Mouse (Mus musculus): ENCODE results near the gene Bcr. TPM values are rescaled to one million over a fixed set of nuclear protein-coding genes. Genes with fewer than 3 reads are reported as not detected.

Bcr gene
- polyA plus RNA-seq, 1 experiment from 2014 or later, result 11.5 TPM

DNA sequence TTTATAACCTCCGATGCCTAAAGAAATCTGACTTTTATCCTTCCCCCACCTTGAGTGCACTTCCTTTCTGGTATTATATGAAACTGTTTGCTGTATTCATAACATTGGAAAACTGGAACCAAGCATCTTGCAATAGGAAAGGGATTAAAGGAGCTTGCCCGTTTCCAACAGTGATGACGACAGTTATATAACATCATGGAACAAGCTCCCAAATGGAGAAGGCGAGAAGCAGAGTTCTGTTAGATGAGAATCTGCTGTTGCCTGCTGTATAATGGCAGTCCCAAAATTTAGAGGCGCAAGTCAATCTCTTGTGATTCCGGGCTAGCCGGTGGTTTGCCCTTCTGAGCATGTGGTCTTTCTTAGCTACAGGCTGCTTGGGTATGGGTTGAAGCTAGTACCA lies 34.8 kb downstream of the Bcr start:
- ATAC-seq, result no peak
- no peaks in the 10 kb centered on the region for H3K9me3 ChIP-seq (ENCODE audit: control insufficient read depth, low read length)
- H3K27me3 ChIP-seq (replicated peaks; ENCODE audit: control insufficient read depth, insufficient read depth, low read length), result no peaks in the 10 kb centered on the region
- no peak overlapping the region for H3K9ac ChIP-seq (ENCODE audit: low read depth, low read length)
- H3K4me1 ChIP-seq (ENCODE audit: control insufficient read depth, insufficient read depth, low read depth, low read length), result peaks cover 23% of the 10 kb centered on the region
- H3K27ac ChIP-seq (ENCODE audit: low read depth, low read length), result no peak overlapping the region
- no peak overlapping the region for H3K4me3 ChIP-seq (ENCODE audit: low read length)
- no peaks in the 10 kb centered on the region for H3K36me3 ChIP-seq (ENCODE audit: control insufficient read depth, insufficient read depth, low read length)
- 96% methylated on average over 7 of the region's 7 CpGs for WGBS
- H3K4me2 ChIP-seq (ENCODE audit: low read length), result no peak overlapping the region

DNA sequence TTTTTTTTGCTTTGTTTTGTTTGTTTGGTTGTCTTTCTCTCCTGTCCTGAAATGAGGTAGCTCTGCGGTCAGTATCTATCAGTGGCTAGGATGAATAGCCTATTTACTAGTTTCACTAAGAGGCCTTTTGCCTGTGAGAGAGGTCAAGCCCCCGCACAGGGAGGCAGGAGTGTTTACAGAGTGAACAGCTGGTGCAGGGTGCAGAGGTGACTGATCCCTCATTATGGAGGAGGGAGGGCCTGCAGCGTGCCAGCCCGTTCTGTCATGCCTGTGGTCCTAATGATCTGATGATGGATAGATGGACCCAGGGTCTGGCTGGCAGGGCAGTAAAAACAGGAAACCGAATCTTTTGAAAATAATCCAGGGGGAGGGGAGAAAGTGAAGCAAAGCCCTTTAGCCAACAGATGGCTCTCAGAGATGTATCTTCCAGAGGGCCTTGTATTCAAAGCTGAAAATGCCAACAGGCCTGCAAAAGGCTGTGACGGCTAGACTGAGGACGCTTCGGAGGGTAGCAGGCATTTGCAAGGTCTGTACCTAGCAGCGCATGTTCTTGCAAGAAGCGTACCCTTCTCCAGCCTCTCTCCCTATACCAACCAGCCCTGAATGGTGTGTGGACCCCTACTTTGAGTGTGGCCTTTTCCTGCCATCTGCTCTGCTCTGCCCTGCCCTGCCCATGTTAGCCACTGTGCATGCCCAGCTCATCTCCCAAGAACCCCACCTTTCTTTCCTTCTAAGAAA lies 38.2 kb downstream of the Bcr start:
- Histone ChIP-seq H3K27me3 (replicated peaks; ENCODE audit: control insufficient read depth, insufficient read depth, low read length) (no peaks in the 10 kb centered on the region), H3K4me1 (ENCODE audit: control insufficient read depth, insufficient read depth, low read depth, low read length) (peaks cover 24% of the 10 kb centered on the region), H3K4me2 (ENCODE audit: low read length) (no peak overlapping the region), H3K4me3 (ENCODE audit: low read length) (no peak overlapping the region), H3K36me3 (ENCODE audit: control insufficient read depth, insufficient read depth, low read length) (no peaks in the 10 kb centered on the region), H3K9ac (ENCODE audit: low read depth, low read length) (no peak overlapping the region), H3K27ac (ENCODE audit: low read depth, low read length) (peak overlapping the region; percentile 9; the same call in 1 of the 2 replicates), H3K9me3 (ENCODE audit: control insufficient read depth, low read length) (no peaks in the 10 kb centered on the region)
- WGBS, result 34% methylated on average over 10 of the region's 10 CpGs
- peak; percentile 63; the same call in 1 of the 2 replicates for ATAC-seq

DNA sequence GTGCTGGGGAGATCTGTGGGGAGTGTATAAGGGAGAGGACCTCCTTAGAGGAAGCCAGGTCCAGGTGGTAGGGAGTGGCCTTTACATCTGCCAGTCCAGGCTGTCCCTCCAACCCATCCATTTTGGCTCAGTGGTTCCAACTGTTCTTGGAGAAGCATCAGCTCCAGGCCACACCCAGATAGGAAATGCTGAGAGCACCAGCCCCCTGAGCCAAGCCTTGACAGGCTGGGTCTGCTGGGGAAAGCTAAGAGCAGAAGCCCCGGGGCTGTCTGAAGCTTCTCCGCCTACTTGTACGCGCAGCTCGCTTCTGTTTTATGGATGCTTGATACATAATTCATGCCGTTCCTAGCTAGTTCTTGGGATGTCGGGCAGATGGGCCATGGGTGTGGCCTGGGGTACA lies 39.9 kb downstream of the Bcr start:
- H3K36me3 ChIP-seq (ENCODE audit: control insufficient read depth, insufficient read depth, low read length), result no peaks in the 10 kb centered on the region
- H3K27ac ChIP-seq (ENCODE audit: low read depth, low read length), result peak overlapping the region; percentile 24; the same call in 1 of the 2 replicates
- H3K9ac ChIP-seq (ENCODE audit: low read depth, low read length), result no peak overlapping the region
- peaks cover 29% of the 10 kb centered on the region for H3K4me1 ChIP-seq (ENCODE audit: control insufficient read depth, insufficient read depth, low read depth, low read length)
- H3K4me2 ChIP-seq (ENCODE audit: low read length), result no peak overlapping the region; the same call in 1 of the 2 replicates
- H3K27me3 ChIP-seq (replicated peaks; ENCODE audit: control insufficient read depth, insufficient read depth, low read length), result no peaks in the 10 kb centered on the region
- H3K9me3 ChIP-seq (ENCODE audit: control insufficient read depth, low read length), result no peaks in the 10 kb centered on the region
- 52% methylated on average over 7 of the region's 7 CpGs for WGBS
- ATAC-seq, result peak; percentile 54
- no peak overlapping the region for H3K4me3 ChIP-seq (ENCODE audit: low read length)

DNA sequence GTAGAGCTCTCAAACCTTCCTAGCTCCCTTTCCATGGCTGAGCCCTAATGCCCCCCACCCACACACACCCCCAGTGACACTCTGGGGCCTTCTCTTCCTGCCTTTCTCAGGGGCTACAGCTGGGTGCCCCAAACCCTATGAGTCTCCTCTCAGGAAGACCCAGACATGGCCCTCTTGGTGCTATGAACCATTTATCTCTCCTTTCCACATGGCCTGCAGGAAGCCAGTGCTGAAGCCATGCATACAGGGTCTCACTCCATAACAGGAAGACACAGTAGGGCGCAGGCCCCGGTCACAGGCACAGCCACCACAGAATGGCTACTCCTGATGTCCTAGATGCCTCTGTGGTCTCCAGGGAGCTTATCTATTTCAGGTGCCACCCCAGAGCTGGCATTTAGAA lies 43.1 kb downstream of the Bcr start:
- WGBS, result 96% methylated on average over 2 of the region's 2 CpGs
- ATAC-seq, result no peak
- H3K4me1 ChIP-seq (ENCODE audit: control insufficient read depth, insufficient read depth, low read depth, low read length), result peaks cover 36% of the 10 kb centered on the region

DNA sequence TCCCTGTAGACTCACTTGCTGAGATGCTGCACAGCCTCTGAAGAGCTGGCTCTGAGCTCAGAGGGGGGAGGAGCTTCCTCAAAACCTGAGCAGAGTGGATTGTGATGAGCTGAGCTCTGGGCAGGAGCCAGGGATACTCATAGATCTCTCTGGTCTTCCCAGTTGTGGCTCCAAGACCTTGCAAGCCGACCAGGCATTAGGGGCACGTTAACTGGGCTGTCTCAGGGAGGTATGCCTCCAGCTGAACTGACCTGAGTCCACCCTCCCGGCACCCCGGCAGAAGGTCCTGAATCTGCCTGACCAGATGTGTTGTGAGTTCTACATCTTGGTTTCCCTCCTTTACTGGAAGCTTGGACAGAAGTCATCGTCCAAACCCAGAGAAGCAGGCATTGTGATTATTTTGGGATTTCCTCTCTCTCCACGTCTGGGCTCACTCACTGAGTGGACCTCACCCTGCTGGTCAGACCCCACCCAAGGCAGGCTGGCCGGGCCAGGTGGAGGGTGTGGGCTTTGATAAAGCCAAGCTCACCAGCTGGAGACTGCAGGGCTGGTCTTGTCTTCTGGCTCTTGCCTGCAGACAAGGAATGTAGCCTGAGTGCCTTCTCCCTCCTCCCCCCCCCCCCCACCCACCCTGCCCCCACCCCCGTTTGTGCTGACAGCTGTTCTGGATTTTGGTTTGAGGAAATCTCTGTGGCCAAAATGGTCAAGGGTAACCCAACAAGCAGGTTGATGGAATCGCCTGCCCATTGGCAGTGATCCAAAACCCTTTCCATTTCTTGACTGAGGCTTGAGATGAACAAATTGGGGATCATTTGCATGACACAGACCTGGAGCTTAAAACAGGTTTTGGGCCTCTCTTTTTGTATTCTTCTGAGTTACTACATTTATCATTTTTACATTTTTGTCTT lies 44.1 kb downstream of the Bcr start:
- H3K27ac ChIP-seq (ENCODE audit: low read depth, low read length), result no peak overlapping the region

More for the DNA sequence above, 43.1 kb downstream of the Bcr start:
- no peaks in the 10 kb centered on the region for H3K9me3 ChIP-seq (ENCODE audit: control insufficient read depth, low read length)
- H3K4me2 ChIP-seq (ENCODE audit: low read length), result no peak overlapping the region
- H3K27ac ChIP-seq (ENCODE audit: low read depth, low read length), result no peak overlapping the region
- no peak overlapping the region for H3K9ac ChIP-seq (ENCODE audit: low read depth, low read length)
- H3K4me3 ChIP-seq (ENCODE audit: low read length), result no peak overlapping the region
- no peaks in the 10 kb centered on the region for H3K27me3 ChIP-seq (replicated peaks; ENCODE audit: control insufficient read depth, insufficient read depth, low read length)
- H3K36me3 ChIP-seq (ENCODE audit: control insufficient read depth, insufficient read depth, low read length), result no peaks in the 10 kb centered on the region

DNA sequence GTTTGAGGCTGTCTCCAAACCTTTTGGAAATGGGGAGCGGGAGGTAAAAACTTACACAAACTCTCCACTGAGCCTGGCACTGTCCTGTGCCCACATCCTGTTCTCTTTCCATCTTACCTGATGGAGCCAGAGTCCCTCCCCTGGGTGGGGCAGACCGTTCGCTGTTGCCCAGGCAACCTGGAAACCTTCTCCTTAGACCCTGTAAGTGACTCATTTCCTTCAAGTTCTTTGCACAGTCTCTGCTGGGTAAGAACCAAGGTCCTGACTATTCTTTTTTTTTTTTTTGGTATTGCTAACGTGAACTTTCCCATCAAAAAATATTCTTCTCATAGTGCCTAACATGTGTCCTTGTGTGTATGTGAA lies 44.7 kb downstream of the Bcr start:
- no peak overlapping the region for H3K27ac ChIP-seq (ENCODE audit: low read depth, low read length)
- H3K9me3 ChIP-seq (ENCODE audit: control insufficient read depth, low read length), result no peaks in the 10 kb centered on the region
- no peak for ATAC-seq
- no peak overlapping the region for H3K4me2 ChIP-seq (ENCODE audit: low read length)
- H3K9ac ChIP-seq (ENCODE audit: low read depth, low read length), result no peak overlapping the region
- H3K4me3 ChIP-seq (ENCODE audit: low read length), result no peak overlapping the region
- WGBS, result 76% methylated on average over 4 of the region's 4 CpGs
- no peaks in the 10 kb centered on the region for H3K27me3 ChIP-seq (replicated peaks; ENCODE audit: control insufficient read depth, insufficient read depth, low read length)
- peaks cover 29% of the 10 kb centered on the region for H3K4me1 ChIP-seq (ENCODE audit: control insufficient read depth, insufficient read depth, low read depth, low read length)
- no peaks in the 10 kb centered on the region for H3K36me3 ChIP-seq (ENCODE audit: control insufficient read depth, insufficient read depth, low read length)

More for the DNA sequence above, 44.1 kb downstream of the Bcr start:
- Histone ChIP-seq H3K9me3 (ENCODE audit: control insufficient read depth, low read length) (no peaks in the 10 kb centered on the region), H3K27me3 (replicated peaks; ENCODE audit: control insufficient read depth, insufficient read depth, low read length) (no peaks in the 10 kb centered on the region), H3K4me1 (ENCODE audit: control insufficient read depth, insufficient read depth, low read depth, low read length) (peaks cover 30% of the 10 kb centered on the region), H3K4me2 (ENCODE audit: low read length) (no peak overlapping the region), H3K4me3 (ENCODE audit: low read length) (no peak overlapping the region), H3K9ac (ENCODE audit: low read depth, low read length) (no peak overlapping the region), H3K36me3 (ENCODE audit: control insufficient read depth, insufficient read depth, low read length) (no peaks in the 10 kb centered on the region)
- ATAC-seq, result no peak
- WGBS, result 63% methylated on average over 9 of the region's 9 CpGs

DNA sequence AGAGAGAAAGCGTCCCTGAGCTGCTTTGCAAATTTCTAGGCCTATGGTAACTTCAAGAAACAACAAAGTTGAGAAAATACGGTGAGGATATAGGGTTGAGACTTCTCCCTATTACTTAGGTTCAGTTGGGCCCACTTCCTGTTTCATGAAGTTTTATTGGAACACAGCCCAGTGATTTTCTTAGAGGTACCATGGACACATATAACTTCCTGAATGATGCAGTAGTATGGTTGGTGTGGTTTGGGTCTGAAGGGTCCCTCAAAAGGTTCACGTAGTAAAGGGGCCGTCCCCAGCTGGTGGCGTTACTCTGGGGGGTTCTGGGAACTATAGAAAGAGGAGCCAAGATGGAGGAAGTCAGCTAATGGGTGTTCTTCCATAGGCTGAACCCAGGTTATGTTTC lies 45.3 kb downstream of the Bcr start:
- H3K36me3 ChIP-seq (ENCODE audit: control insufficient read depth, insufficient read depth, low read length), result no peaks in the 10 kb centered on the region
- H3K27ac ChIP-seq (ENCODE audit: low read depth, low read length), result no peak overlapping the region
- H3K9me3 ChIP-seq (ENCODE audit: control insufficient read depth, low read length), result no peaks in the 10 kb centered on the region
- H3K4me3 ChIP-seq (ENCODE audit: low read length), result no peak overlapping the region
- ATAC-seq, result no peak
- H3K4me1 ChIP-seq (ENCODE audit: control insufficient read depth, insufficient read depth, low read depth, low read length), result peaks cover 22% of the 10 kb centered on the region
- no peak overlapping the region for H3K9ac ChIP-seq (ENCODE audit: low read depth, low read length)
- no peak overlapping the region for H3K4me2 ChIP-seq (ENCODE audit: low read length)
- no peaks in the 10 kb centered on the region for H3K27me3 ChIP-seq (replicated peaks; ENCODE audit: control insufficient read depth, insufficient read depth, low read length)
- 90% methylated on average over 5 of the region's 5 CpGs for WGBS

DNA sequence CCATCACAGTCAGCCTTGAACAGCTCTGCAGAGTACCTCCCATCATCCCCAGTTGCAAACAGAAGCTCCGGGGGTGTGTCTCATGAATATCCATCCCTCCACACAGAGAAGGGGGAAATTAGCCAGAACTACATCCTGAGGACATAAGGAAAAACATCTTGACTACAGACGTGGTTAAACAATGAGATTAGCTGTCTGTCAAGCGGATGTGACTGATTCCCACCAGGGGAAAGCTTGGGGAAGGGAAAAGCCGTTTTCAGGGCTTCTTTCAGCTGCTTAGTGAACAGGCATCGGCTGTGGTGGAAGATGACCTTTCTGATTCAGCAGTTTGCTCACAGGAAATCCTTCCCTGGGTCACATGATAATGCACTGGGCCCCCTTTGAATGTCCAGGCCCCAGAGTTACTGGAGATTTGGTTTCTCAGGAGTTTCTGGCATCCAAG lies 46.6 kb downstream of the Bcr start:
- no peak overlapping the region for H3K27ac ChIP-seq (ENCODE audit: low read depth, low read length)
- H3K4me1 ChIP-seq (ENCODE audit: control insufficient read depth, insufficient read depth, low read depth, low read length), result peaks cover 21% of the 10 kb centered on the region
- H3K4me2 ChIP-seq (ENCODE audit: low read length), result no peak overlapping the region
- WGBS, result 11% methylated on average over 5 of the region's 5 CpGs
- no peak for ATAC-seq
- H3K4me3 ChIP-seq (ENCODE audit: low read length), result no peak overlapping the region
- H3K9me3 ChIP-seq (ENCODE audit: control insufficient read depth, low read length), result no peaks in the 10 kb centered on the region
- H3K9ac ChIP-seq (ENCODE audit: low read depth, low read length), result no peak overlapping the region
- H3K27me3 ChIP-seq (replicated peaks; ENCODE audit: control insufficient read depth, insufficient read depth, low read length), result no peaks in the 10 kb centered on the region
- no peaks in the 10 kb centered on the region for H3K36me3 ChIP-seq (ENCODE audit: control insufficient read depth, insufficient read depth, low read length)

DNA sequence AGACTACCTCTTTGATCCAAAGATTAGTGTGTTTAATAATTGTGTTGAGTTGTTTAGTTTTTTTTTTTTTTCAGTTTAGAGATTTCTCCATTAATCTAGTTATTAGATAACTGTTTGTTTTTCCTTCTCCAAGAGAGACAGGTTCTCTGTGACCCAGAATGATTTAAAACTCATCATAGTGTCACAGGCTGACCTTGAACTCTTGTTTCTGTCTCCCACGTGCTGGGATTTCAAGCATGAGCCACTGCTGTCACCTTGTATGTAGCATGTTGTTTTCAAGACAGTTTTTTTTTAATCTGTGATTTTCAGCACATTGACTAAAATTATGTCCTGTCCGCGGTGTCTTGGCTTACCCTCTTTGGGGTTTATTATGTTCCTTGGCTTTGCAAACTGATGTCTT lies 47.7 kb downstream of the Bcr start:
- no peak for ATAC-seq
- 71% methylated on average over 3 of the region's 3 CpGs for WGBS
- Histone ChIP-seq H3K36me3 (ENCODE audit: control insufficient read depth, insufficient read depth, low read length) (no peaks in the 10 kb centered on the region), H3K27ac (ENCODE audit: low read depth, low read length) (no peak overlapping the region), H3K4me3 (ENCODE audit: low read length) (no peak overlapping the region), H3K27me3 (replicated peaks; ENCODE audit: control insufficient read depth, insufficient read depth, low read length) (no peaks in the 10 kb centered on the region), H3K9me3 (ENCODE audit: control insufficient read depth, low read length) (no peaks in the 10 kb centered on the region), H3K9ac (ENCODE audit: low read depth, low read length) (no peak overlapping the region), H3K4me2 (ENCODE audit: low read length) (no peak overlapping the region), H3K4me1 (ENCODE audit: control insufficient read depth, insufficient read depth, low read depth, low read length) (peaks cover 24% of the 10 kb centered on the region)
